Mouse (Mus musculus): ENCODE results near the gene Pde9a.

DNA sequence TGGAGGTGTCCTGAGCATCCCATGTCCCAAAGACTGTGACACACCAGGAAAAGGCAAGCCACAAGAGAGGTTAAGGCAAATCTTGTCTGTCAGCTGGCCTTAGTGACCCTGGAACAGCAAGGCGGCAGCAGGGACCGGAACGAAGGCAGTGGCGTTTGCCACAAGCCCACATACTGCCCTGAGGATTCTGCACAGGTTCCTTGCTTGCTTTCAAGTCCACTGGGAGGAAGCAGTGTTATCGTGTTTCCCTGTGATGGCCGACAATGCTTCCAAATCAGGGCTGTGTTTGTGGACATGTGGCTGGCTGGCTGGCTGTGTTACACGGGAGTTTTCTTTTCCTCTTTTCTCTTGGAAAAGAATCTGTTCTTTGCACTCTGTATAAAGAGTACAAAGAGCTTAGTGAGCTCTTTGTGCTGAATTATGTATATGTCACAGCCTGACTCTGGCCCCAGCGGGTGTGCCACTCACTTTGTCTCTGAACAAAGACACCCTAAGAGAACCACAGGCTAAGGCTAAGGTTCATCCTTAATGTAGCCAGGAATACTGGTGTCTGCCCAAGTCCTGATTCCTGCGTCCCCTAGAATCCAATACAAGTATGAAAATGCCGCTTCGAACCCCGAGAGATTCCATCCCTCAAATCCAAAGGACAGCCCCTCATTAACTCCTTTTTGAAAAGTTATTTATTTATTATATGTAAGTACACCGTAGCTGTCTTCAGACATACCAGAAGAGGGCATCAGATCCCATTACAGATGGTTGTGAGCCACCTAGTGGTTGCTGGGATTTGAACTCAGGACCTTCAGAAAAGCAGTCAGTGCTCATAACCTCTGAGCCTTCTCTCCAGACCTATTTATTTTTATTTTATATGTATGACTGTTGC, 50.2 kb downstream of the Pde9a start:
- TF ChIP-seq CTCF (IDR thresholded peaks at IDR 0.05; ENCODE audit: low read depth): no peak
- TF ChIP-seq EP300 (IDR thresholded peaks at IDR 0.05; ENCODE audit: low read depth): no peak

Measured in heart, postnatal 0 days (tissue).